Mouse (Mus musculus) layer of hippocampus, adult 9-11 months (tissue): ENCODE results near the gene Hpdl.
"Not testable (repeated sequence)": the region's sequence is repeated elsewhere in the genome, so short reads cannot be mapped to it uniquely, and the experiment has no call there.

Experiments
- DNase-seq: peaks from one replicate; pipeline ENCODE4 v3.0.0; 2022

The Hpdl gene

GRCm38 (mm10) chr4:116821694-116822016 lies at the start of gene Hpdl:
Gene Hpdl (minus strand): TSS chr4:116821707.
- DNase-seq, result no peak

- no peak for DNase-seq
Measured at GRCm38 (mm10) chr4:116869898-116870297, 48.4 kb upstream of the Hpdl start.

GRCm38 (mm10) chr4:116862023-116862422 lies 40.5 kb upstream of the Hpdl start:
- no peak for DNase-seq

GRCm38 (mm10) chr4:116859711-116860110 lies 38.2 kb upstream of the Hpdl start:
- no peak for DNase-seq

GRCm38 (mm10) chr4:116857203-116857602 lies 35.7 kb upstream of the Hpdl start:
- no peak for DNase-seq

- DNase-seq, result no peak
Measured at GRCm38 (mm10) chr4:116854286-116854685, 32.8 kb upstream of the Hpdl start.

GRCm38 (mm10) chr4:116849901-116850300 lies 28.4 kb upstream of the Hpdl start:
- no peak for DNase-seq

- no peak for DNase-seq
Measured at GRCm38 (mm10) chr4:116844324-116844723, 22.8 kb upstream of the Hpdl start.

GRCm38 (mm10) chr4:116840841-116841240 lies 19.3 kb upstream of the Hpdl start:
- no peak for DNase-seq

- not testable (repeated sequence) for DNase-seq
Measured at GRCm38 (mm10) chr4:116840096-116840495, 18.6 kb upstream of the Hpdl start.

GRCm38 (mm10) chr4:116838999-116839398 lies 17.5 kb upstream of the Hpdl start:
- DNase-seq, result no peak

GRCm38 (mm10) chr4:116830070-116830368 lies 8.5 kb upstream of the Hpdl start:
- no peak for DNase-seq

GRCm38 (mm10) chr4:116829364-116830069 lies 8.0 kb upstream of the Hpdl start:
- no peak for DNase-seq

- DNase-seq, result no peak
Measured at GRCm38 (mm10) chr4:116827819-116828218, 6.3 kb upstream of the Hpdl start.

- DNase-seq, result peak; percentile 66
Measured at GRCm38 (mm10) chr4:116824541-116825004, 3.1 kb upstream of the Hpdl start.

- DNase-seq, result peak; percentile 44
Measured at GRCm38 (mm10) chr4:116820902-116821693, 409 bp downstream of the Hpdl start.

GRCm38 (mm10) chr4:116819968-116820901 lies 1.3 kb downstream of the Hpdl start:
- DNase-seq, result no peak

GRCm38 (mm10) chr4:116817486-116817885 lies 4.0 kb downstream of the Hpdl start:
- DNase-seq, result peak; percentile 83

GRCm38 (mm10) chr4:116815276-116815675 lies 6.2 kb downstream of the Hpdl start:
- DNase-seq, result no peak

- no peak for DNase-seq
Measured at GRCm38 (mm10) chr4:116811012-116811411, 10.5 kb downstream of the Hpdl start.

- DNase-seq, result peak; percentile 95
Measured at GRCm38 (mm10) chr4:116807197-116808129, 14.0 kb downstream of the Hpdl start, which contains the start of the genes Toe1 and Mutyh. Gene Toe1 (minus strand): TSS chr4:116807640. Gene Mutyh (plus strand): TSS chr4:116807723.

GRCm38 (mm10) chr4:116799901-116800300 lies 21.6 kb downstream of the Hpdl start:
- peak; percentile 54 for DNase-seq
